Mouse (Mus musculus) thymus, adult 2 months (tissue): ENCODE measurements around the gene Vdr.

Experiments
- CTCF ChIP-seq: fragments of 200-500 bp; IDR thresholded peaks from 2 replicates; pipeline ENCODE4 v1.5.1; 2012; ENCODE audit warnings: mild to moderate bottlenecking, control low read depth, low read length, moderate library complexity, borderline replicate concordance; ENCODE audit not compliant: control insufficient read depth, poor library complexity, insufficient read depth; ENCODE audit errors: extremely low read depth
- POLR2A ChIP-seq: fragments of 200-500 bp; IDR thresholded peaks from 2 replicates; pipeline ENCODE4 v1.6.1; 2012; ENCODE audit warnings: mild to moderate bottlenecking, low read length, control low read depth, moderate library complexity; ENCODE audit not compliant: control insufficient read depth, poor library complexity, insufficient read depth; ENCODE audit errors: extremely low read depth

DNA sequence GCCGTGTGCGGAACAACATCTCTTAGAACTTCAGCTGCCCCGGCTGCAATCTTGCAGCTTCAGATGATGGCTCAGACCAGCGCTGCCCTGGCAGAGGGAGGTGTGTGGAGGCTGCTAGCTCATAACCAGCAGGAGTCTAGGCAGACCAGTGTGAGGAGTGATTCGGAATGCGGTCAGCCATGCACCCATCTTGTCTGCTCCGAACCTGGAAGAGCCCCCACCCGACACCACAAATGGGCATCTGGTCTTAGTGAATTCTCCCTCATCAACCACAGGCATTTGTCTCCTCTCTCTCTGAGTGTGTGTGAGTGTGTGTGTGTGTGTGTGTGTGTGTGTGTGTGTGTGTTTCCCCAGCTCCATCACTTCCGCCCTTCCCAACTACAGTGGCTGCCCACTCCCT is 90.5 kb downstream of the Vdr start:
- TF ChIP-seq POLR2A (no peak), CTCF (no peak)
